Mouse (Mus musculus): ENCODE measurements around the gene E2f2.
A peak's percentile ranks its signal among the peaks of the same experiment; 100 is the strongest.

The E2f2 gene

DNA sequence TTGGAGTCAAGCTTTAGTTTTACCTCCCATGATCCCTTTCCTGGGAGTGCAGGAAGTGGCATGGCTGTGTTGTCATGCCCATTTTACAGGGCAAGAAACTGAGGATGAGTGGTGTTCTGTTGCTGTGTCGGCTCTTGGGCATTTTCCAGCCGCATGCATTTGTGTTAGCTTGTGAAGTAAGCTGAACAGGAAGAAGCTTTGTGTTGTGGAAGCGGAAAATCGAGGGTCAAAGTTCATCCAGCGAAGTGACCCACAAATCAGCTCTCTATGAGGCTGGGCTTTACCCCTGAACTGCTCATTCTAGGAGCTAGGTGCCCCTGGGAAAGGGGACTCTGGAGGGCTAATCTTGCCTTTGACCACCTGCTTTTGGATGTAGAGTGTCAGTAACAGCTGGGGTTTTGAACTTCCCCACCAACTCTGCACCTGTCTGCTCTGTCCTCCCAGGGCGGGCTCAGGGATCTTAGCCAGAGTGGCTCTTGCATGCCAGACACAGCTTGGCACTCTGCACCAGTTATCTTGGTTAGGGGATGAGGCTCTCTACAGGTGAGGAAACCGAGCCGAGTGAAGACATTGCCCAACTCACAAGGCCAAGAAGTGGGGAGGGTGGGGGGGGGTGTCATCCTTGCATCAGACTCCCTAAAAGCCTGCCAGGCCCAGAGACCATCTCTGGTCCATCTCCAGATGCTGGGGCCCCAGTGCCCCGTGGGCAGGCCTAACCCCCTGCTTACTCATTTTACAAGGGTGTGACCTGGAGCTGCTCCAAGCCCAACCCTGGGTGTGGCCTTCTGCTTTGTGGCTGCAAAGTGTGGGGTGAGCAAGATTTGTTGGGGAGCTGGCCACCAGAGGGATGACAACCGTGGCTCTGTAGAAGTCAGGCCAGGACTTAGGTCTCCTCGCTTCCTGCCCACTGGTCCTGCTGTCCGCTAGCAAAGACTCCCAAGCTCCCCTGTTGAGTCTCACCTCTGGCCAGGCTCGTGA lies 2.3 kb downstream of the E2f2 start:
- peak; percentile 89 to 94 for DNase-seq (ENCODE audit: low spot score in 2 of 2)

DNA sequence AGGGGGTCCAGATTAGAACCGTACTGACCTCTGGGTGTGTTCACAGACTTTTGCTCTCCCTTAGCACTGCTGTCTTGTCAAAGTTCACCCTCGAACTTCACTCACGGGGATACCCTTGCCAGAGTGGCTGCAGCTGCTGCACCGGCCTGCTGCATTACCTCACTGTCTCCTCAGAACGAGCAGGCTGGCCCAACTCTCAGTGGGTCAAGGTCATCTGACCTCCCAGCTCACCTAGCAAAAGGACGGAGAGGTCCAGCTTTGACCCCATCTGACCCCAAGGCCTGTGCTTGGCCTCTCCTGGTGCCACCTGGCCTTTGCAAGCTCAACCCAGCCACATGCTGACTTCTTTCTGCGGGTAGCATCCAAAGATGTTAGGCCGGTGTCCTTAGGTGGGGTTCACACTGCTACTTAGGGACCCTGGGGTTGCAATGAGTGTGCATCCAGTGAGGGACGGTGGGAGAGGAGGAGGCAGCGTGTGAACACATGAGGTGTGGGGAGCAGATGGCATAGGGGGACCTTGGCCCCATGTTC lies 3.9 kb downstream of the E2f2 start:
- DNase-seq (ENCODE audit: low spot score in 2 of 2): peak; percentile 46 to 67

DNA sequence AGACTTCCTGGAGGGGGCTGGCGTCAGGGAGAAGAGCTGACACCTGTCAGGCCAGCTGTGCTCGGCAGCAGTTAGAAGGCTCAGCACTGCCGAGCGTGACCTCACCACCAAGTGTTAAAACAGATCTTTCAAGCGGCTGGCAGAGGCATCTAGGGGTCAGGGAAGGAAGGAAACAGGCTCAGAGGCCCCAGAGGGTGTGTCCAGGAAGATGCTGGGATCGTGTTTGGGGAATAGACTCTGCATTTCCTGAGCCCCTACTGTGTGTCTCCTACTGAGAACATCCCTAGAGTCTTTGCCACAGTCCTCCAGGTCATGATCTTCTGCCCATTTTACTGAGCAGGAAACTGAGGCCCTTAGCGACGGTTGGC lies 5.0 kb downstream of the E2f2 start:
- DNase-seq (ENCODE audit: low spot score in 2 of 2): peak; percentile 73 to 87

DNA sequence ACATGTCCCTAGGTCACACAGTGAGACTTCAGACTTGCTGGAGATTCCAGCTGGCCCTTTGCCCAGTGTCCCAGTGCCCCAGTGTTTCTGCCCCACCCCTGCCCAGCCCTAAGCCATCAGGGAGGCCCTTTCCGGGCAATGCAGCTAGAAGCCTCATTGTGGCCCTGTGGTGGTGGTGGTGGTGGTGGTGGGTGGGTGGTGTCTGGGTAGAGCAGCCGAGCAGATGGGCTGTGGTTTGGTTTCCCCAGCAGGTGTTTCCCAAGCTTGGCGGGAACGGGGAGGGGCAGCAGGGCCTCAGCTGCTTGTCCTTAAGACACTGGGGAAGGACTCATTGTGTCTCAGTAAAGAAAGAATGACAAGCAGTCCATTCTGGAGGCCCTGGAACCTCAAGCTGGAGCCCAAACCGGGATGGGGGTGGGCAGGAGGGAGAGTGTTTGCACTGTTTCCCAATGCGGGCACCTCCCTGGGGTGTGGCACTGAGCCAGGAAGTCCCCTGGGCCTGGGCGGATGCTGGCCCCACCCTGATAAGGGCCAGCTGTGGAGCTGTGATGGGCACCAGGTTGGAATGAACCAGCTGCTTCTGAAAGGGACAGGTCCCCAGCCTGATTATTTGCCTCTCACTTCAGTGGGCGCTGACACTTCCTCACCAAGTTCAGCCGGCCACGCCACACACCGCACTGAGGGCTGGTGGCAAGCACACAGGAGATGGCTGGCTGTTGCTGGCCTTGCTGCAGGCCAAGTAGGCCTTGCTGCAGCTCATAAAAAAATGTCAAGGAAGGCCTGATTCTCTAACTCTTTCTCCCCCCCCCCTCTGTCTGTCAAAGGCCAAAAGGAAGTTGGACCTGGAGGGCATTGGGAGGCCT lies 5.6 kb downstream of the E2f2 start:
- peak; percentile 96 to 97 for DNase-seq (ENCODE audit: low spot score in 2 of 2)

DNA sequence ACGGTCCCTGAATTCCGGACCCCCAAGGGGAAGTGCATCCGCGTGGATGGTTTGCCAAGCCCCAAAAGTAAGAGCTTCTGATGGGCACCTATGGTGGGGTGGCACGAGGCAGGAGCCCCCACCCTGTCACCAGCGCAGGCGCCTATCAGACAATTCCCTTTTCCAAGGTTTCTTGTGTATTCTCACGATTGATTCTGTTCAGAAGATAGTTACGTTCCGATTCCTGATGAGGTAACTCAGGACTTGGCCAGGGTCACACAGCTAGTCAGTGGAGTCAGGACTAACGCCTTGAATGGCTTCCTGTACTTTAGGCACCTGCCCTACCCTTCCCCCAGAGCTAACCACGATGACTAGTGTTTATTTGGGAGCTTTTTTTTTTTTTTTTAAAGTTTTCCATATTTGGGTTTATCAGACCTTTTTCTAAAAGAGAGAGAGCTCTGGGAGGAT lies 6.3 kb downstream of the E2f2 start:
- peak in 1 of 2 experiments; percentile 56 for DNase-seq (ENCODE audit: low spot score in 2 of 2)

DNA sequence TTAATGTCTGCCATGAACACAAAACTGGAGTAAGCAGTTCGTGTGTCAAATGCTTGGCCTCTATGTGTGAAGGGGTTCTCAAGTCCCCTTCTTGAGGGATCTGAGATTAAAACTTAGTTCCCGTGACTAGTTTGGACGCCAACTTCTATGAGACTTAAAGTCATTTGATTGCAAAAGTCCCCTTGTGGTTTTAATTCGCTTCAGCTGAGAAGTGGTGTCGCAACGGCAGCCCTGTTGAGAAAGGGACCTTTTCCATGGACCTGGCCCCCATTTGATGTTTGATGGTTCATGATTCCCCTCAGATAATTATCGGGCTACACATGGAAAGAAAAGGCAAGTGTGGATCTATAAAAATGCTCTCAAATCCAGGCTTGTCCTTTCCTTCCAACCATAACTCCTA lies 7.3 kb downstream of the E2f2 start:
- DNase-seq (ENCODE audit: low spot score in 2 of 2): no peak

DNA sequence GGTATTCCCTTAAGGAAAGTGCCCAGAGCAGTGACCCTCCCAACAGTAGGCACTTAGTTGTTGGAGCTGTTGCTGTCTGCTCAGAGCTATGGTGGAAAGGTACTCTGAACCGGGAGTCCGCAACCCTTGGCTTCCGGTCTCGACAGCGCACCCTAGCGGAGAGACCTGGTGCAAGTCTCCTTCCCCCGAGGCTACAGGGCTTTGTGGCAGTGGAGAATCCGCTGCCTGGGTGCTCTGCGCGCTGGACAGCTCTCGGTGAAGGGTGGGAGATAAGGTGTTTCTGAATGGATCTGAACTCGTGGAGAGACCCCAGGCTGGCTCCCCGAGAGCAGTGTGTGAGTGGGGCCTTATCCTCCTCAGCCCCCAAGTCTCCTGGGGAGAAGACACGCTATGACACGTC lies 7.8 kb downstream of the E2f2 start:
- DNase-seq (ENCODE audit: low spot score in 2 of 2): peak; percentile 94 to 96

DNA sequence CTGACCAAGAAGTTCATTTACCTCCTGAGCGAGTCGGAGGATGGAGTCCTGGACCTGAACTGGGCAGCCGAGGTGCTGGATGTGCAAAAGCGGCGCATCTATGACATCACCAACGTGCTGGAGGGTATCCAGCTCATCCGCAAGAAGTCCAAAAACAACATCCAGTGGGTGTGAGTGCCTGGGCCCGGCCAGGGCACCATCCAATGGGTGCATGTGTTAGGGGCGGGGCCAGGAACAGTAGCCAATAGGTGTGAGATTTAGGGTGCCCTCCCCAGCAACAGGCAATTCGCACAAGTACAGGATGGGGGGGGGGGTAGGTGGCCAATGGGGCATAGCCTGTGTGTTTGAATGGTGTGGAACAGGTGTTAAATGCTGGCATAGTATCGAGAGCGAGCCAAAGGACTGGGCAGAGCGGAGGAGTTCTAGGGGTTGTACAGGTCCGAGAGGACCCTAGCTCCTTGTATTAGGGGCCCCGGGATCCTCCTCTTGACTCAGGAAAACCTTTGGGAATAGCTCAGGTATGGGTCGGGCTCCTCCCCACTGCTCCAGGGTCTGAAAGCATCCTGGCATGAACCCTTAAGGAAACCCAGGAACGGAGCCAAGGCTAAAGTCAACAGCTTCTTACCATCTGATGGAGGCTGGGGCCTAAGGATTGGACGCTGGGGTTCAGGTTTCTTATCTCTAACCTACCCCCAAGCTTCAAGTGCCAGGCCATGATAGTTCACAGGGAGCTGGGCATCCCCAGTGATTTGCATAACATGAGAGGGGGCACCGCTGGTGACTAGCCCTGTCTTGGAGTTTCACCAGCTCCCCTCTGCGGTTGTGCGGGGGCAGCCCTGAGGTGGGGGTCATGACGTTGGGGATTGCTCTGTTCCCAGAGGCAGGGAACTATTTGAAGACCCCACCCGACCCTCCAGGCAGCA lies 8.5 kb downstream of the E2f2 start:
- DNase-seq (ENCODE audit: low spot score in 2 of 2): peak; percentile 73 to 91

DNA sequence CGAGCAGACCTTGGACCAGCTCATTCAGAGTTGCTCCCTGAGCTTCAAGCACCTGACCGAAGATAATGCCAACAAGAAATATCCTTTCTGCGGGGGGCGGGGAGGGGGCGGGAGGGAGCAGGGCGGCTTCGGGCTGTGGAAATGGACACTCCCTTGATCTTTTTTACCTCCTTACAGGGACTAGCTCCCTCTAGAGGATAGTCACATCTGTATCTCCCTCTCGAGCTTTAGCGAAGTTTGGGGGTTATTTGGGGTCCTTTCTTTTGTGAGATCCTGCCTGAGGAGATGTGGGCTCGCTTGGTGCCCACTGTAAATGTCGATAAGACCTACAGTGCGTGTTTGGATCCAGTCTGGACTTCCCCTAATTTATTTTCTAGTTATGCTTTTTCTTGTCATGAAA lies 9.2 kb downstream of the E2f2 start:
- no peak for DNase-seq (ENCODE audit: low spot score in 2 of 2)

DNA sequence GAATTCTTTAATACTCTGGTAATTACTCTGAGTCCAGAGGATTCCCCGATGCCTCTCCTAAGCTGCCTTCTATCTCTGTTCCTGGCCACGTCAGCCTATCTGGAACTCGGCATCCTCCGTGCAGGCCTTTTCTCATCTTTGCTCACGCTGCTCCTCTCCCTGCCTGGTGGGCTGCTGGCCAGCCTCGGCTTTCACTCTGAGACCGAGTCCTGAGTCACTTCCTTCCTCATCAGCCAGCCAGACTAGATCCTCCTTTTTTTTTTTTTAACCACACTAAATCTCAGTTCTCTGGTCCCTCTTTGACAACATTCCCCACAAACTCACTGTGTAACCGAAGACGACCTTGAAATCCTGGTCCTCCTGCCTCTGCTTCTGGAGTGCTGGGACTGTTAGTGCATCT lies 13.2 kb downstream of the E2f2 start:
- DNase-seq (ENCODE audit: low spot score in 2 of 2): no peak

DNA sequence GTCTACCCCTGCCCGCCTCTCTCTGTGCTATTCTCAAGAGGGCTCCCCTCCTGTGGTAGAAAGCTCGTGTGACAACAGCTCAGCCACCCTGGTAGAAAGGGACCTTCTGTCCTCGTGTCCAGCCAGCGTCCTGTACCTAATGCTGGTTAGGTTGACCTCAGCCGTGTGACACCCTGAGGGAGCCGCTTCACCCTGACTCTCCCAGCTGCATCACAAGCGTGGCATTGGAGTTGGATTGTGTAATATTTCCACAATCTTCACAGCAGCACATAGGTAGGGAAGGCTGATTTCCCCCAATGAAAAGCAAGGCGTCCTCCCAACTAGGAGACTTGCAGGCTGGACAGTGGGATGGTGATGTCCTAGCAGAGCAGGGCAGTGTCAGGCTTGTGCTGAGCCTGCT lies 14.1 kb downstream of the E2f2 start:
- DNase-seq (ENCODE audit: low spot score in 2 of 2): no peak

DNA sequence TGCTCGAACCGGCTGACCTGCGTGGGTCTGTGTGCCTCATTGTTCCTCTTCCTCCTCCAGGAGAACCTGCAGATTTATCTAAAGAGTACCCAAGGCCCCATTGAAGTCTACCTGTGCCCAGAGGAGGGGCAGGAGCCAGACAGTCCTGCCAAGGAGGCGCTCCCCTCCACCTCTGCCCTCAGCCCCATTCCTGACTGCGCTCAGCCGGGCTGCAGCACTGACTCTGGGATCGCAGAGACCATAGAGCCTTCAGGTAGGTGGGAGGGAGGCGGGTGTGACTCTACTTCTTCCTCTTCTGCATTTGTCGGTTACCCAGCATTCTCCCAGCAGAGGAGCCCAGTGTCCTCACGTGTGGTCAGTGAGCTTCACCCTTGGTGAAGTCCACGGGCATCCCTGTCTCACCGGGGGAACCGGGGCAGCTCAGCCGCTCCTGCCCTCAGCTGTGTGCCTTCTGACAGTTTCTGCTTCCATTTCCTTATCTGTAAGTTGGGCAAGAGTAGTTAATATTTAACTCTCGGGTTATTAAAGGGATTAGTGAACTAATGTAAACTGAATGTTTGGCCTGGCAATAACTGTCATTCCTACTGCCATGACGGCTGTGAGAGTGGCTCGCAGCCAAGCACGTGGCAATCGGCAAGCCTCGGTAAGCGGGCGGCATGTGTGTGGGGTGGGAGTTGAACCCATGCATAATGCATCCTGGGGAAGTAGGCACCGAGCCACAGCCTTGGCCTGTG lies 14.7 kb downstream of the E2f2 start:
- DNase-seq (ENCODE audit: low spot score in 2 of 2): peak in 1 of 2 experiments; percentile 21

DNA sequence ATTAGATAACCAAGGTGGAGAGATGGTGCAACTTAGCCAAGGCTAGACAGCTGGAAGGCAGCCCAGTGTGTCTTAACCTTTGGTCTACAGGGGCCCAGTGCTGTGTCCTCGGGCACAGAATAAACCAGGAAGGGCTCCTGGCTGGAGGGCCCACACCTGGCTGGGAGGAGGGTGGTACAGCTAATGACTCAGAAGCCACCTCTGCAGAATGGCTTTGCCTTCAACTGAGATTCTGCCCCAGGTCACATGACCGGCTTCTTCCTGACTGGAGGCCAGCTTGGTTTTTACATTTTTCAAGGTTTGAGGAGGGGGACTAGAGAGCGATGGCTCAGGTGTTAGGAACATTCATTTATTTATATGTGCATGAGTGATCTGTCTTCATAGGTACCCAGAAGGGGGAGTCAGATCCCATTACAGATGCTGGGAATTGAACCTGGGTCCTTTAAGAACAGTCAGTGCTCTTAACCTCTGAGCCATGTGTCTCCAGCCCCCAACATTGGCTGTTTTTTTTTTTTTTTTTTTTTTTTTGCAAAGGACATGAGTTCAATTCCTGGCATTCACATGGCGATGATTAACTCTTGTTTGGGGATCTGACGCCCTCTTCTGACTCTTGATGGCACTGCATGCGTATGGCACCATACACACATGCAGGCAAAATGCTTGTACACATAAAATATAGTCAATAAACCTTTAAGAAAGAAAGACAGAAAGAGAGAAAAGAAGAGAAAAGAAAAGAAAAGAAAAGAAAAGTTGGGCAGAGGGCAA lies 17.0 kb downstream of the E2f2 start:
- peak in 1 of 2 experiments; percentile 57 for DNase-seq (ENCODE audit: low spot score in 2 of 2)

DNA sequence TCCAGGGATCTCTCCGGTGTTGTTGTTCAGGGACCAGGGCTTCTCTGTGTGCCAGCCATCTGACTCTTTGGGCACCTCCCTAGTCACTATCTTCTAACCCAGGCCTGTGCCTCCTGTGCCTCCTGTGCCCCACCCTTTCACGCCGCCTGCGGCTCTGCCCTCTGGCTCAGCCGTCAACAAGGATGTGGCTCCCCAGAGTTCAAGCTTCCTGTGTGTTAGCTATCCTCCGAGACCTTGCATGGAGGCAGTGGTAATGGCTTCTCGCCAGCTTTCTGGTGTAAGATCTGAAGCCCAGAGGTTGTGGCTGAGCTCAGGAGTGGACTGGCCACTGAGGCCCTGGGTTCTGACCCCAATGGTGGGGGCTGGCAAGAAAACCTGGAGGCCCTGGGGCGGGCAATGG lies 17.7 kb downstream of the E2f2 start:
- DNase-seq (ENCODE audit: low spot score in 2 of 2): peak; percentile 71 to 89

DNA sequence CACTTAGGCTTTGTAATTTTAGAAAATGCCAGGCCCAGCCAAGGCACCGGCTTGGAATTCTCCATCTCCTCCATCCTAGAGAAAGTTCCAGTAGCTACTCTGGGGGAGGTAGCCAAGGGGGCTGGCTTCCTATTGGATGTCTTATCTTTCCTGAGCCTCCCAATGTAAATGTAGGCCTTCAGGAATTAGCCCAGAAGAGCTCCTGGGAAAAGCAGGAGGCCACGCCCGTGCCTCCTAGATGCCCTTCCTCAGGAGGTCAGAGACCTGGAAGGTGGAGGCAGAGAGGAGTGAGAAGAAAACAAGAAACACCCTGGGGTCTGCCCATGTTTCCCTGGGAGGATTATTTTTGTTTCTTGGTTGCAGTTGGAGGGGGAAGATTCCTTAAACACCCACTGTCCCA lies 21.4 kb downstream of the E2f2 start:
- no peak for DNase-seq (ENCODE audit: low spot score in 2 of 2)

DNA sequence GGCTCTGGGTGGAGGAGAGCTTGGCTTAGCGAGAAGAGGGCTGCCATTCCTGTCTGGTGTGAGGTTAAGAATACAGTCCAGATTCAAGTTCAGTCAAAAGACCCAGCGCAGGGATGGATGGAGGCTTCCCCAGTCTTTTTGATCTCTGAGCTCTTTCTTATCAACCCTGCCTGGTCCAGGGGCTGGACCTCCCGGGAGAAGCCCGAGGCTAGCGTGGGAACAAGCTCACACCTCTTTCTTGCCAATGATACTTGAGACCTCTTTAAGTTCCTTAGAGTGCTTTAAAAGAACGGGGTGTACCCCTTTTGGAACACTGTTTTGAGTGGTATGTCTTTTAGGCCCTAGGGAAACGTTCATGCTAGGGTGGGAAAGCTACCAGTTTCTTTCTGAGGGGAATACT lies 22.8 kb downstream of the E2f2 start:
- no peak for DNase-seq (ENCODE audit: low spot score in 2 of 2)

DNA sequence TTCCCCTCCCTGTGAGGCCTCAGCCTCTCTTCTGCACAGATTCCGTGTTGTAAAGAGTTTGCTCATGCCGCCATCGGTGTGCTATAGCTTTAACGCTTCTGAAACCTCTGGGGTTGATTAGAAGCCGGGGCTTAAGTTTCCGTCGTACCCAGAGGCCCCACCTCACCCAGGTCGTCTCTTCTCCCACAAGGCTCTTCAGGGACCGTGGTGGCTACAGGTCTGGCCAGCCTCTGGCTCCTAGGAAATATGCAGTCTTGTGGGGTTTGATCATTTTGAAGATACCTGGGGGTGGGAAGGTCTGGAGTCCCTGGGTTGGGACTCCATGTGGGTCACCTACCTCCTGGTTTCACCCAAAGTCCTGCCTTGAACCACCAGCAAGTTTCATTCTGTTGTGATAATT lies 23.4 kb downstream of the E2f2 start:
- DNase-seq (ENCODE audit: low spot score in 2 of 2): no peak

DNA sequence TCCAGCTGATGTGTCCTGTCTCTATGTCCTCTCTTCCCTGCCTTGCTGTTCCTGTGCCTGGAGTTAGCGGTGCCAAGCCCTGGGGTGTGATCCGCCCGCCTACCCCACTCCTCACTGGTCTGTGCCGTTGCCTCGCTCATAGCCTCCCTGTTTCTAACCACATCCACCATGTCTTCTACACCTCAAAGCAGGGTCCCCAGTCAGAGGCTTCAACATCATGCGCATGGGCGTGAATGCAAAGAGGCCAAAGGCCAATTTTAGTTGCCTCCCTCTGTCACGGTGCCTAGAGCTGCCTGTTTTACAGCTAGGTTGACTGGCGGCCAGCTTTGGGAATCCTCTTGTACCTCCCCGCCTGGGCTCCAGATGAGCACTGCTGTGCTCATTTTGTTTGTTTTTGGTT lies 24.0 kb downstream of the E2f2 start:
- DNase-seq (ENCODE audit: low spot score in 2 of 2): peak in 1 of 2 experiments; percentile 42

DNA sequence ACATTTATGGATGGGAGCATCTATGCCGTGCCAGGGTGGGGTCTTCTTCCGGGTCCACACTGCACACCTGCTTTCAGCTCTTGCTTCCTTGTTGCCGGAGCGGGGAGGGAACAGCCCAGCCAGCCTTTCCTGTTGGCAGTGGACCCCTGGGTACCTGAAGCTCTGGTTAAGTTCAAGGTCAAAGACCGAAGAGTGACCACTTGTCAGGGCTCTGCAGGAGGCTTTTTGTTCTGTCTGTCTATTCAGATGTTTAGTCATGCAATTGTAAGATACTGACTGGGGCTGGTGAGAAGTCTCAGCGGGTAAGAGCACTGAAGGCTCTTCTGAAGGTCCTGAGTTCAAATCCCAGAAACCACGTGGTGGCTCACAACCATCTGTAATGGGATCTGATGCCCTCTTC lies 26.7 kb downstream of the E2f2 start:
- DNase-seq (ENCODE audit: low spot score in 2 of 2): no peak
